Mouse (Mus musculus) small intestine, adult 2 months (tissue): Measurements from ENCODE around the gene Htr7.

Experiments
- CTCF ChIP-seq: fragments of 200-500 bp; IDR thresholded peaks from 2 replicates; pipeline ENCODE4 v1.5.1; 2012; ENCODE audit warnings: low read depth, mild to moderate bottlenecking, control low read depth, inconsistent platforms, low read length, moderate library complexity, mixed read lengths; ENCODE audit not compliant: insufficient replicate concordance, insufficient read length; ENCODE audit errors: extremely low read depth
- POLR2A ChIP-seq: fragments of 200-500 bp; IDR thresholded peaks from 2 replicates; pipeline ENCODE4 v1.6.1; 2012; ENCODE audit warnings: low read depth, mild to moderate bottlenecking, control low read depth, inconsistent platforms, low read length, moderate library complexity

- TF ChIP-seq CTCF (no peak), POLR2A (no peak)
These were observed 55.8 kb downstream of the Htr7 start for GRCm38 (mm10) chr19:36001512-36001911.
